In the genomic region with DNA sequence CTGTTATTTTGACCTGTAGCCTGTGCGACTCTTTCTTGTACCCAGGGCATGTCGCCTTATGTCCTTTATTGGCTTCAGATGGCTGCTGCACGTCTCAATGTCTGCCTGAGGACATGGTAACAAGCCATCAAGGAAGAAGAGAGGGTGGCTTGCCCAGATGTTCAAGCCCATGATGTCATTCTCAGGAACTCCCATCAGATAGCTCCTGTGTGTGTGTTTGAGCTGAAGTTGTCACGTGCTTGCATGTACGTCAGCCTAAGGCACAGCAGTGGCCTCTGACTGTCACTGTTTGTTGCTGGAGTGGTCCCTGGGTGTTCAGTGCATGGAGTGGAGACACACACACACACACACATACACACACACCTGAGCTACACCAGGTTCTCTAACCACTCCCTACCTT, we compare ENCODE assay signal across 16 mouse cellular contexts. TPM values are rescaled to one million over a fixed set of nuclear protein-coding genes. Genes with fewer than 3 reads are reported as not detected.
A peak's percentile ranks its signal among the peaks of the same experiment; 100 is the strongest.
DNase-seq lines count a peak whose midpoint lies in the region; ATAC-seq lines count a peak whose summit lies in the region.
"Had no signal": no experiment of that assay in that cellular context is flagged by ENCODE, and none has a peak within 500 bp of the region (broad histone marks: within the 10 kb centered on the region; RNA-seq: fewer than 3 reads in every experiment).

No protein-coding gene starts in this region.

- H3K4me3 ChIP-seq in heart, embryonic 10.5 days: no peak overlapping the region
- H3K4me3 ChIP-seq in forebrain, embryonic 11.5 days (ENCODE audit: low read depth, low read length): no peak overlapping the region
- H3K4me3 ChIP-seq: left cerebral cortex, adult 2 months; limb, embryonic 12.5 days had no signal

- no peaks in the 10 kb centered on the region for H3K36me3 ChIP-seq in heart, embryonic 10.5 days
- H3K36me3 ChIP-seq in splenic B cell, adult 2 months (ENCODE audit: control insufficient read depth, insufficient read depth, low read length, poor library complexity, severe bottlenecking): peaks cover 1% of the 10 kb centered on the region; the same call in 1 of the 2 replicates
- H3K36me3 ChIP-seq in forebrain, embryonic 11.5 days (ENCODE audit: control insufficient read depth, insufficient read depth, low read length): no peaks in the 10 kb centered on the region

- H3K27me3 ChIP-seq in heart, embryonic 10.5 days (ENCODE audit: insufficient read depth, poor library complexity, severe bottlenecking): peaks cover 47% of the 10 kb centered on the region; the same call in 1 of the 2 replicates
- no peaks in the 10 kb centered on the region for H3K27me3 ChIP-seq in splenic B cell, adult 2 months (ENCODE audit: control insufficient read depth, insufficient read depth, low read length, poor library complexity, severe bottlenecking)
- H3K27me3 ChIP-seq in forebrain, embryonic 11.5 days (ENCODE audit: control insufficient read depth, insufficient read depth, low read length): no peaks in the 10 kb centered on the region
- H3K27me3 ChIP-seq: limb, embryonic 12.5 days had no signal

- peak overlapping the region; percentile 33; the same call in 1 of the 2 replicates for H3K27ac ChIP-seq in heart, embryonic 10.5 days
- H3K27ac ChIP-seq in forebrain, embryonic 11.5 days (ENCODE audit: low read depth, low read length): no peak overlapping the region
- H3K27ac ChIP-seq: left cerebral cortex, adult 2 months; limb, embryonic 12.5 days; liver, embryonic 14.5 days had no signal

- 70% methylated on average over 5 of the region's 5 CpGs for WGBS in heart, embryonic 10.5 days
- 82% methylated on average over 5 of the region's 5 CpGs for WGBS in forebrain, embryonic 11.5 days

- H3K9ac ChIP-seq in forebrain, embryonic 11.5 days (ENCODE audit: low read length): no peak overlapping the region
- H3K9ac ChIP-seq: limb, embryonic 12.5 days; liver, embryonic 14.5 days had no signal

- no peak overlapping the region for H3K4me2 ChIP-seq in forebrain, embryonic 11.5 days (ENCODE audit: low read depth, low read length, severe bottlenecking)
- H3K4me2 ChIP-seq: limb, embryonic 12.5 days had no signal

- H3K9me3 ChIP-seq in heart, embryonic 10.5 days: no peaks in the 10 kb centered on the region
- H3K9me3 ChIP-seq in forebrain, embryonic 11.5 days (ENCODE audit: control insufficient read depth, low read length): no peaks in the 10 kb centered on the region
- H3K9me3 ChIP-seq: limb, embryonic 12.5 days had no signal

- no peak for ATAC-seq in forebrain, embryonic 11.5 days (replicated peaks; ENCODE audit: low FRiP score)
- ATAC-seq in megakaryocyte progenitor cell, adult 5-6 weeks (replicated peaks; ENCODE audit: poor library complexity): no peak
- ATAC-seq: forebrain, embryonic 16.5 days had no signal

- peaks cover 66% of the 10 kb centered on the region for H3K4me1 ChIP-seq in heart, embryonic 10.5 days
- no peaks in the 10 kb centered on the region for H3K4me1 ChIP-seq in forebrain, embryonic 11.5 days (replicated peaks; ENCODE audit: control insufficient read depth, insufficient read depth, low read length)

- no peak for DNase-seq in heart, embryonic 10.5 days (ENCODE audit: low spot score)
- no peak for DNase-seq in heart, adult 8-10 months (ENCODE audit: low spot score)
- peak; percentile 83 for DNase-seq in CD4-positive helper T cell, adult 2 months (ENCODE audit: low read depth, low spot score)
- peak; percentile 87 for DNase-seq in T-cell, adult 2 months (ENCODE audit: low spot score)
- DNase-seq in splenic B cell, adult 2 months (ENCODE audit: low read depth, low spot score): peak; percentile 30
- DNase-seq in forebrain, embryonic 11.5 days (ENCODE audit: low spot score): no peak
- DNase-seq in B cell, adult 2 months: no peak
- DNase-seq: adrenal gland, postnatal 25 days; cerebellum, adult 9-11 months; gastrocnemius, postnatal 14 days; retina, postnatal 1 day had no signal

RNA-seq across cellular contexts. Expression of gene Itpkb, which starts 29.0 kb away (rescaled TPM):
- 4.0 and 4.6 TPM in 2 replicates for polyA plus RNA-seq in heart, embryonic 10.5 days (2016; fragmentation: Nextera tagmentation; extraction: Ambion mirVana)
- total RNA-seq in heart, adult 8-10 months (2022): 10 to 100 TPM; 40.9 to 59.4 (median 57.3) TPM
- polyA plus RNA-seq in forebrain, embryonic 11.5 days (2014; fragmentation: Nextera tagmentation; extraction: Ambion mirVana): 3.0 and 3.2 TPM in 2 replicates
- total RNA-seq in megakaryocyte progenitor cell, adult 5-6 weeks (2015): 10.8 and 12.3 TPM in 2 replicates
- 9.6 and 11.7 TPM in 2 replicates for total RNA-seq in megakaryocyte progenitor cell, adult 5-6 weeks (2017)

Comparison
In these comparisons a context has a peak if more than half of its experiments do, and no peak if none do; other contexts are left out.
1. DNase-seq: peak in CD4-positive helper T cell, adult 2 months (single experiment), T-cell, adult 2 months (single experiment) and splenic B cell, adult 2 months (single experiment); none in heart, embryonic 10.5 days (single experiment), heart, adult 8-10 months (single experiment), forebrain, embryonic 11.5 days (single experiment) and B cell, adult 2 months (0 of 2).